Mouse (Mus musculus): Measurements from ENCODE around the gene Arhgap22. TPM values are rescaled to one million over a fixed set of nuclear protein-coding genes. Genes with fewer than 3 reads are reported as not detected.

Arhgap22 gene
- polyA plus RNA-seq, 1 experiment from 2014 or later = 4.1 TPM

DNA sequence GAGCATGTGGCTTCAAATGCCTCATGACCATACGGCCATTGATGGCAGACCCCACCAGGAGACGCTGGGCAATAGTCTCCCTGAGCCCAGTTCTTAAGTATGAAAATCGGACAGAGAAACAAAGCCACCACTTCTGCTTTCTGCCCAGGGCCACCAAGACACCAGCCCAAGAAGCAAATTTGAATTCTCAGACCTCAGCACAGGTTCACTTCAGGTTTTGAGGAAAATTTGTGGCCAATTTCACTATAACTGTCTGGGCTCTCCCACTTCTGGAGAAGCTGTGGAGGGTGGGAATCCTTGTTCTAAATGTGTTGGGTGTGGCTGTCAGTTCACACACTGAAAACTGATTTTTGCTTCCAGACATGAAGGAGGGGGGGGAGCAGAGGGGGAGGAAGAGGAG, 19.6 kb upstream of the Arhgap22 start:
- WGBS = 74% methylated on average over 3 of the region's 3 CpGs

DNA sequence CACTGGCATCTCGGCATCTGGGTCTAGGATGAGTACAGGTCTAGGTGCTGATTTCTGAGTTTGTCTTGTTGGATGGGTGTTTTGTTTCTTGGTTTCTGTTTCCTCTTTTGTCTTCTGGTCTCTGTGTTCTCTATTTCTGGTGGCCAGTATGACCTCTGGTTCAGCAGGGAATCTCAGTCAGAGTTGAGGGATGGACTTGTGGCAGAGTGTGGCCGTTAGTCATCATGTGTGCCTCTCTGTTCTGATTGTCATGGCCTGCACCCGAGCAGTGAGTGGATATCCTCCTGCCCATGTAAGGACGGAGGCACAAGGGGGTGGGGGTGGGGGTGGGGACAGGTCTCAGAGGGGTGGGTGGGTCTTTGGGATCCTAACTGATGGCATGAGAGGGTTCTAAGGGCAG, 11.7 kb upstream of the Arhgap22 start:
- H3K4me3 ChIP-seq (replicated peaks) = no peak overlapping the region
- H3K27ac ChIP-seq = no peak overlapping the region
- 68% methylated on average over 4 of the region's 4 CpGs for WGBS
- H3K36me3 ChIP-seq = no peaks in the 10 kb centered on the region
- H3K27me3 ChIP-seq = no peaks in the 10 kb centered on the region; the same call in 1 of the 2 replicates
- no peak overlapping the region for H3K9ac ChIP-seq
- H3K4me1 ChIP-seq = no peaks in the 10 kb centered on the region
- H3K9me3 ChIP-seq (replicated peaks) = no peaks in the 10 kb centered on the region
- no peak overlapping the region for H3K4me2 ChIP-seq
- no peak for ATAC-seq (replicated peaks; ENCODE audit: low FRiP score)

More for the DNA sequence above, 19.6 kb upstream of the Arhgap22 start:
- no peaks in the 10 kb centered on the region for H3K27me3 ChIP-seq
- H3K36me3 ChIP-seq = no peaks in the 10 kb centered on the region
- no peak overlapping the region for H3K9ac ChIP-seq
- no peak overlapping the region for H3K27ac ChIP-seq
- H3K4me2 ChIP-seq = no peak overlapping the region
- H3K4me1 ChIP-seq = no peaks in the 10 kb centered on the region
- ATAC-seq (replicated peaks; ENCODE audit: low FRiP score) = no peak
- H3K9me3 ChIP-seq (replicated peaks) = no peaks in the 10 kb centered on the region
- no peak overlapping the region for H3K4me3 ChIP-seq (replicated peaks)

- Histone ChIP-seq H3K4me3 (replicated peaks) (no peak overlapping the region), H3K36me3 (no peaks in the 10 kb centered on the region), H3K4me2 (no peak overlapping the region), H3K27ac (no peak overlapping the region), H3K9ac (no peak overlapping the region), H3K4me1 (no peaks in the 10 kb centered on the region), H3K9me3 (replicated peaks) (no peaks in the 10 kb centered on the region), H3K27me3 (no peaks in the 10 kb centered on the region; the same call in 1 of the 2 replicates)
- WGBS = 64% methylated on average over 6 of the region's 6 CpGs
- ATAC-seq (replicated peaks; ENCODE audit: low FRiP score) = no peak
Measured at GRCm38 (mm10) chr14:33202885-33203284, 10.9 kb upstream of the Arhgap22 start.

GRCm38 (mm10) chr14:33203777-33204176, 10.0 kb upstream of the Arhgap22 start:
- Histone ChIP-seq H3K27ac (no peak overlapping the region), H3K9me3 (replicated peaks) (no peaks in the 10 kb centered on the region), H3K4me3 (replicated peaks) (no peak overlapping the region), H3K27me3 (no peaks in the 10 kb centered on the region; the same call in 1 of the 2 replicates), H3K9ac (no peak overlapping the region), H3K4me2 (no peak overlapping the region), H3K4me1 (no peaks in the 10 kb centered on the region), H3K36me3 (no peaks in the 10 kb centered on the region)
- no peak for ATAC-seq (replicated peaks; ENCODE audit: low FRiP score)
- WGBS = 88% methylated on average over 14 of the region's 14 CpGs

DNA sequence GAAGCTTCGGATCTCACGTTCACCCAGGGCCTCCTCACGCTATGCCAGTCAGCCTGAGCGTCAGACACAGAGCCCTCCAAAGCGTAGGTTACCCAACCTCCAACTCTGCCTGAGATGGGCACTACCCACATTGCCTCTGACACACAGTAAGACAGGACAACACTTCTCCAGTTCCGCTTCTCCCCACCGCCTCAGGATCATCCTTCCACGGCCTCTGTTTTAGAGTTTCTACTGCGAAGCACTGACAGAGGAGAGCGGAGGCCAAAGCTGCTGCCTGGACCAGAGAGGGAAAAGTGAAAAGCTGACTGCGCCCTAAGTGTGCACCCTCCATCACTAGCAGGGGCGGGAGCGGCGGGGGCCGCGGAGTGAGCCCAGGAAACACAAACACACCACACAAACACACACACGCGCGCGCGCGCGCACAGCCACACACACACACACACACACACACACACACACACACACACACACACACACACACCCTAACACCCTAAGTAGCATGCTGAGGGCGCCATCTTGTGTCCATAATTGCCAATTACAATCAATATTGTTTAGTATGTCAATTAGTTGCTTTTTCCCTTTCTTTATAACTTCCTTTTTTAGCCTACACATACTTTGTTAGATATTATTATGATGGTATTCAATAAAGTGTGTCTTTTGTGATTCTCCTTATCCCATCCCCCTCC, 8.4 kb upstream of the Arhgap22 start:
- no peaks in the 10 kb centered on the region; the same call in 1 of the 2 replicates for H3K27me3 ChIP-seq
- no peak for ATAC-seq (replicated peaks; ENCODE audit: low FRiP score)
- 31% methylated on average over 24 of the region's 24 CpGs for WGBS
- H3K4me1 ChIP-seq = no peaks in the 10 kb centered on the region
- H3K9ac ChIP-seq = no peak overlapping the region
- no peak overlapping the region for H3K27ac ChIP-seq
- no peaks in the 10 kb centered on the region for H3K9me3 ChIP-seq (replicated peaks)
- peak overlapping the region; percentile 53 for H3K4me2 ChIP-seq
- H3K4me3 ChIP-seq (replicated peaks) = peak overlapping the region; percentile 18; the same call in 1 of the 2 replicates
- H3K36me3 ChIP-seq = no peaks in the 10 kb centered on the region

DNA sequence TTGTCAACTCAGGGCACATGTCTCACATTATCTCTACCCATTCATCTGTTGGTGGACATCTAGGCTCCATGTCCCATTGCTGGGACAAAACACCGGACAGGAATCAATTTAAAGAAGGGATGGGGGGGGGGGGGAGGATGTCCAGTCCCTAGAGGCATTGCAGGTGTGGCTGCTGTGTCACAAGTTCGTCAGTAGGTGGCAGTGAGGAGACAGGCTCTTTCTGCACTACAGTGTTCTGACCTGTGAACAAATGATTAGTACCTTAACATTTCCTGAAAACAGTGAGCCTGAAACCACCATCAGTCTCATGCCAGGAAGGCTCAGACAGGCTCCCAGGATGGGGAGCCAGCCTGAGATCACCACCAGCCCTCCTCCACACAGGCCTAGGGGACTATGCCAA, 6.8 kb upstream of the Arhgap22 start:
- no peak for ATAC-seq (replicated peaks; ENCODE audit: low FRiP score)
- Histone ChIP-seq H3K4me1 (no peaks in the 10 kb centered on the region), H3K27me3 (no peaks in the 10 kb centered on the region; the same call in 1 of the 2 replicates), H3K4me3 (replicated peaks) (no peak overlapping the region), H3K36me3 (no peaks in the 10 kb centered on the region), H3K4me2 (no peak overlapping the region), H3K27ac (no peak overlapping the region), H3K9ac (no peak overlapping the region), H3K9me3 (replicated peaks) (no peaks in the 10 kb centered on the region)
- 13% methylated on average over 2 of the region's 2 CpGs for WGBS

- Histone ChIP-seq H3K9me3 (replicated peaks) (no peaks in the 10 kb centered on the region), H3K4me2 (no peak overlapping the region), H3K9ac (no peak overlapping the region), H3K27ac (no peak overlapping the region), H3K4me1 (no peaks in the 10 kb centered on the region), H3K36me3 (no peaks in the 10 kb centered on the region), H3K4me3 (replicated peaks) (no peak overlapping the region), H3K27me3 (peaks cover 7% of the 10 kb centered on the region; the same call in 1 of the 2 replicates)
- WGBS = 22% methylated on average over 5 of the region's 5 CpGs
- no peak for ATAC-seq (replicated peaks; ENCODE audit: low FRiP score)
Measured at GRCm38 (mm10) chr14:33208331-33208730, 5.5 kb upstream of the Arhgap22 start.

DNA sequence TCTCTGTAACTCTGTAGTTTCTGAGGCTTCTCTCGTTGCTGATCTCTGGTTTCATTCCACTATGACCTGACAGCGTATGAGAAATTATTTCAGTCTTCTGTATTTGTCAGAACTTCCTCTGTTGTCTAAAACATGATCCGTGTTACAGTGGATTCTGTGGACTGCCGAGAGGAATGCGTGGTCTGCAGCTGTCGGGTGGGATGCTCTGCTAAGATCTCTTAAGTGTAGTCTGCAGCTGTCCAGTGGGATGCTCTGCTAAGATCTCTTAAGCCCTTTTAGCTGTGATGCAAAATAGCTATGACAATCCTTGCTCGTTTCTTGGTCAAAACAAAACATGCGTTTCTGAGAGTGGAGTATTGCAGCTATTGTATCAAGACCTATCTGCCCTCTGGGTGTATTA, 3.0 kb upstream of the Arhgap22 start:
- Histone ChIP-seq H3K4me3 (replicated peaks) (no peak overlapping the region), H3K27me3 (peaks cover 24% of the 10 kb centered on the region), H3K9me3 (replicated peaks) (no peaks in the 10 kb centered on the region), H3K36me3 (no peaks in the 10 kb centered on the region), H3K27ac (no peak overlapping the region), H3K9ac (no peak overlapping the region), H3K4me1 (peaks cover 6% of the 10 kb centered on the region; the same call in 1 of the 2 replicates), H3K4me2 (no peak overlapping the region)
- WGBS = 79% methylated on average over 8 of the region's 8 CpGs
- no peak for ATAC-seq (replicated peaks; ENCODE audit: low FRiP score)

- ATAC-seq (replicated peaks; ENCODE audit: low FRiP score) = no peak
- 51% methylated on average over 5 of the region's 5 CpGs for WGBS
- Histone ChIP-seq H3K9me3 (replicated peaks) (no peaks in the 10 kb centered on the region), H3K4me2 (no peak overlapping the region), H3K9ac (no peak overlapping the region), H3K4me1 (peaks cover 6% of the 10 kb centered on the region; the same call in 1 of the 2 replicates), H3K4me3 (replicated peaks) (no peak overlapping the region), H3K36me3 (no peaks in the 10 kb centered on the region), H3K27me3 (peaks cover 40% of the 10 kb centered on the region), H3K27ac (no peak overlapping the region)
Measured at GRCm38 (mm10) chr14:33212271-33212957, 1.4 kb upstream of the Arhgap22 start.

GRCm38 (mm10) chr14:33212958-33213309, 892 bp upstream of the Arhgap22 start:
- no peak overlapping the region for H3K9ac ChIP-seq
- H3K36me3 ChIP-seq = no peaks in the 10 kb centered on the region
- no peak overlapping the region for H3K4me3 ChIP-seq (replicated peaks)
- no peaks in the 10 kb centered on the region for H3K9me3 ChIP-seq (replicated peaks)
- H3K27me3 ChIP-seq = peaks cover 41% of the 10 kb centered on the region
- no peak overlapping the region for H3K27ac ChIP-seq
- no peak overlapping the region for H3K4me2 ChIP-seq
- no peak for ATAC-seq (replicated peaks; ENCODE audit: low FRiP score)
- peaks cover 6% of the 10 kb centered on the region; the same call in 1 of the 2 replicates for H3K4me1 ChIP-seq
- 86% methylated on average over 12 of the region's 12 CpGs for WGBS

DNA sequence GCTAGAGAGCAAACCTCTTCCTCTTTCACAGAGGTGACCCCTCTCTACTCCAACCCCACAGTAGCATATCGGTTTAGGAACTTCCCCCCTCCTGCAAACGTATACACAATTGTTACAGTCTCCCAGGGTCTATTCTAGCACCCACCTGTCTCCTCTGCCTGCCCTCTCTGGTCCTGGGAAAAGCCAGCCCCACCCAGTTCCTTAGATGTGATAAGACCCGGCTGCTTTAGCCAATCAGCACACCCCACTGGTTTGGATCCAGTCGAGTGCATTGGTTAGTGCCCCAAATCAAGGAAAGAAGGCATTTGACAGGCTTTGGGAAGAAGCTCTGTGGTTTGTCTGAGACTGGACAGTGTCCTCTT, 922 bp downstream of the Arhgap22 start:
- H3K27ac ChIP-seq = no peak overlapping the region
- H3K4me3 ChIP-seq (replicated peaks) = no peak overlapping the region
- no peaks in the 10 kb centered on the region for H3K9me3 ChIP-seq (replicated peaks)
- 0 out of 2 replicates have a peak, but pooled peaks have one; percentile 22 for ATAC-seq (replicated peaks; ENCODE audit: low FRiP score)
- H3K4me2 ChIP-seq = no peak overlapping the region
- H3K27me3 ChIP-seq = peaks cover 41% of the 10 kb centered on the region
- no peaks in the 10 kb centered on the region for H3K36me3 ChIP-seq
- WGBS = 23% methylated on average over 4 of the region's 4 CpGs
- no peak overlapping the region for H3K9ac ChIP-seq
- H3K4me1 ChIP-seq = peaks cover 6% of the 10 kb centered on the region; the same call in 1 of the 2 replicates

- WGBS = 74% methylated on average over 1 of the region's 1 CpGs
- H3K9me3 ChIP-seq (replicated peaks) = no peaks in the 10 kb centered on the region
- ATAC-seq (replicated peaks; ENCODE audit: low FRiP score) = no peak
Measured at GRCm38 (mm10) chr14:33215163-33215562, 1.3 kb downstream of the Arhgap22 start.

More at GRCm38 (mm10) chr14:33215163-33215562, 1.3 kb downstream of the Arhgap22 start:
- no peak overlapping the region for H3K4me2 ChIP-seq
- no peaks in the 10 kb centered on the region for H3K36me3 ChIP-seq
- no peak overlapping the region for H3K9ac ChIP-seq
- H3K4me1 ChIP-seq = peaks cover 6% of the 10 kb centered on the region; the same call in 1 of the 2 replicates
- peaks cover 41% of the 10 kb centered on the region for H3K27me3 ChIP-seq
- no peak overlapping the region for H3K27ac ChIP-seq
- no peak overlapping the region for H3K4me3 ChIP-seq (replicated peaks)
